Mouse (Mus musculus) cerebellum, adult 11 months (tissue): Measurements from ENCODE around the gene Zbtb32.

Source experiments
- DNase-seq: peaks from one replicate; pipeline ENCODE4 v3.0.0; 2022

Zbtb32 gene

GRCm38 (mm10) chr7:30599933-30600353 is 1.2 kb upstream of the Zbtb32 start:
- peak; percentile 94 for DNase-seq

- DNase-seq = no peak
Observed at GRCm38 (mm10) chr7:30596811-30597210, 1.9 kb downstream of the Zbtb32 start.

GRCm38 (mm10) chr7:30596093-30596492 is 2.6 kb downstream of the Zbtb32 start:
- no peak for DNase-seq

GRCm38 (mm10) chr7:30594510-30595024 is 4.1 kb downstream of the Zbtb32 start:
- DNase-seq = no peak

GRCm38 (mm10) chr7:30593579-30594509 is 4.9 kb downstream of the Zbtb32 start:
- no peak for DNase-seq

GRCm38 (mm10) chr7:30592772-30593423 is 5.8 kb downstream of the Zbtb32 start:
- no peak for DNase-seq

GRCm38 (mm10) chr7:30591605-30591951 is 7.1 kb downstream of the Zbtb32 start:
- peak; percentile 21 for DNase-seq

- peak; percentile 14 for DNase-seq
Observed at GRCm38 (mm10) chr7:30590927-30591604, 7.6 kb downstream of the Zbtb32 start.

- peak; percentile 80 for DNase-seq
Observed at GRCm38 (mm10) chr7:30589435-30590301, 9.0 kb downstream of the Zbtb32 start.

GRCm38 (mm10) chr7:30588676-30589434 is 9.9 kb downstream of the Zbtb32 start, which contains the start of gene Kmt2b:
Kmt2b (minus strand) TSS chr7:30588726.
- DNase-seq = peak; percentile 96

GRCm38 (mm10) chr7:30587842-30588667 is 10.7 kb downstream of the Zbtb32 start:
- no peak for DNase-seq

GRCm38 (mm10) chr7:30586455-30587020 is 12.2 kb downstream of the Zbtb32 start:
- DNase-seq = peak; percentile 42

GRCm38 (mm10) chr7:30585170-30585569 is 13.5 kb downstream of the Zbtb32 start:
- DNase-seq = peak; percentile 18

- DNase-seq = peak; percentile 11
Observed at GRCm38 (mm10) chr7:30584339-30584738, 14.4 kb downstream of the Zbtb32 start.

- peak; percentile 16 for DNase-seq
Observed at GRCm38 (mm10) chr7:30581547-30581946, 17.2 kb downstream of the Zbtb32 start.

GRCm38 (mm10) chr7:30579950-30580349 is 18.8 kb downstream of the Zbtb32 start:
- no peak for DNase-seq

GRCm38 (mm10) chr7:30572969-30573368 is 25.7 kb downstream of the Zbtb32 start:
- DNase-seq = peak; percentile 73

- no peak for DNase-seq
Observed at GRCm38 (mm10) chr7:30572389-30572788, 26.3 kb downstream of the Zbtb32 start.

GRCm38 (mm10) chr7:30567555-30567954 is 31.2 kb downstream of the Zbtb32 start:
- DNase-seq = no peak

- no peak for DNase-seq
Observed at GRCm38 (mm10) chr7:30566033-30566432, 32.7 kb downstream of the Zbtb32 start.
